Mouse (Mus musculus) neural tube, embryonic 14.5 days (tissue): Measurements from ENCODE around the gene Elavl1. TPM values are rescaled to one million over a fixed set of nuclear protein-coding genes. Genes with fewer than 3 reads are reported as not detected.
A peak's percentile ranks its signal among the peaks of the same experiment; 100 is the strongest.

ENCODE experiments used
- ATAC-seq: fragments of 200-750 bp; cut with Nextera tagmentation; 2 replicates; pipeline ENCODE4 v1.8.0; 2017; ENCODE audit warnings: low read depth, mild to moderate bottlenecking, moderate TSS enrichment, moderate library complexity
- H3K27ac ChIP-seq: fragments of 300-500 bp; sonication (generic); 2 replicates; pipeline ENCODE4 v1.5.1; 2014; ENCODE audit warnings: low read depth, mild to moderate bottlenecking, control low read depth, low read length, moderate library complexity, mixed read lengths
- H3K27me3 ChIP-seq: fragments of 300-500 bp; sonication (generic); 2 replicates; pipeline ENCODE4 v1.6.1; 2014; ENCODE audit warnings: low read length; ENCODE audit not compliant: control insufficient read depth, insufficient read depth
- H3K36me3 ChIP-seq: fragments of 300-500 bp; sonication (generic); 2 replicates; pipeline ENCODE4 v1.6.1; 2014; ENCODE audit warnings: low read length, mixed read lengths; ENCODE audit not compliant: control insufficient read depth, insufficient read depth
- H3K4me1 ChIP-seq: fragments of 300-500 bp; sonication (generic); 2 replicates; pipeline ENCODE4 v1.6.1; 2014; ENCODE audit warnings: low read length; ENCODE audit not compliant: control insufficient read depth, insufficient read depth
- H3K4me2 ChIP-seq: fragments of 300-500 bp; sonication (generic); 2 replicates; pipeline ENCODE4 v1.6.1; 2014; ENCODE audit warnings: mild to moderate bottlenecking, low read depth, low read length, control low read depth
- H3K4me3 ChIP-seq: fragments of 300-500 bp; sonication (generic); 2 replicates; pipeline ENCODE4 v1.5.1; 2014; ENCODE audit warnings: low read depth, low read length, control low read depth, mixed read lengths
- H3K9ac ChIP-seq: fragments of 300-500 bp; sonication (generic); replicated peaks from 2 replicates; pipeline ENCODE4 v1.6.1; 2014; ENCODE audit warnings: low read depth, mild to moderate bottlenecking, control low read depth, low read length, mixed read lengths
- H3K9me3 ChIP-seq: fragments of 300-500 bp; sonication (generic); 2 replicates; pipeline ENCODE4 v1.6.1; 2016; ENCODE audit warnings: low read length; ENCODE audit not compliant: control insufficient read depth
- WGBS: fragments of 180-500 bp; shearing (Covaris S2); extraction: QIAGEN DNeasy Blood & Tissue Kit; methylation state at CpG from one replicate; pipeline ENCODE4 v1.1.7; 2014; 5-methylcytosine and 5-hydroxymethylcytosine counted together
- polyA plus RNA-seq: library from polyadenylated mRNA; unstranded; fragments of >200 nt; fragmentation: Nextera tagmentation; extraction: Ambion mirVana; gene quantifications from 2 replicates; pipeline ENCODE4 v1.2.1, GENCODE M21; 2014

Elavl1 gene
- polyA plus RNA-seq, 1 experiment from 2014 or later, result 106 TPM

GRCm38 (mm10) chr8:4329000-4329399 is 3.8 kb upstream of the Elavl1 start:
- Histone ChIP-seq H3K9me3 (no peaks in the 10 kb centered on the region), H3K9ac (no peak overlapping the region), H3K4me3 (no peak overlapping the region), H3K27ac (no peak overlapping the region), H3K4me2 (no peak overlapping the region), H3K27me3 (0 out of 2 replicates have a peak, but pooled peaks cover 3% of the 10 kb centered on the region), H3K4me1 (peaks cover 9% of the 10 kb centered on the region), H3K36me3 (peaks cover 29% of the 10 kb centered on the region)
- WGBS, result 92% methylated on average over 5 of the region's 5 CpGs
- no peak for ATAC-seq

DNA sequence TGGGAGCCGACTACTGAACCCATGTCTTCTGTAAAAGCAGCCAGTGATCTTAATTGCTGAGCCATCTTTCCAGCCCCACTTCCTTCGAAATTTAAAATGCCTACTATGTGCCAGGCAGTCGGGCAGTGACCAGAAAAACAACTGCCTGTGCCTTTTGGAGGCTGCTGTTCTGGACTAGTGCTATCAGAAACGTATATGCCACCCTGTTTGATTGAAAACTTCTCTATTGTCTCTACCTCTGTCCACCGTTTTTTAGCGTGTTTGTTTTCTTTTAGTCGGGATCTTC is 481 bp upstream of the Elavl1 start:
- Histone ChIP-seq H3K36me3 (peaks cover 17% of the 10 kb centered on the region), H3K27ac (peak overlapping the region; percentile 87), H3K27me3 (0 out of 2 replicates have a peak, but pooled peaks cover 3% of the 10 kb centered on the region), H3K4me3 (peak overlapping the region; percentile 98), H3K4me1 (peaks cover 20% of the 10 kb centered on the region), H3K4me2 (peak overlapping the region; percentile 79), H3K9ac (peak overlapping the region; percentile 96), H3K9me3 (no peaks in the 10 kb centered on the region)
- WGBS, result 40% methylated on average over 7 of the region's 7 CpGs
- no peak for ATAC-seq

- peak overlapping the region; percentile 98 for H3K4me3 ChIP-seq
- peak overlapping the region; percentile 96 for H3K9ac ChIP-seq
- peak; percentile 73 for ATAC-seq
- no peaks in the 10 kb centered on the region for H3K9me3 ChIP-seq
- H3K4me2 ChIP-seq, result peak overlapping the region; percentile 97
- H3K4me1 ChIP-seq, result peaks cover 20% of the 10 kb centered on the region
- H3K36me3 ChIP-seq, result peaks cover 22% of the 10 kb centered on the region
- H3K27me3 ChIP-seq, result 0 out of 2 replicates have a peak, but pooled peaks cover 3% of the 10 kb centered on the region
- WGBS, result under 1% methylated on average over 42 of the region's 42 CpGs
- peak overlapping the region; percentile 87 for H3K27ac ChIP-seq
Measured at GRCm38 (mm10) chr8:4324525-4324924, 688 bp downstream of the Elavl1 start.

DNA sequence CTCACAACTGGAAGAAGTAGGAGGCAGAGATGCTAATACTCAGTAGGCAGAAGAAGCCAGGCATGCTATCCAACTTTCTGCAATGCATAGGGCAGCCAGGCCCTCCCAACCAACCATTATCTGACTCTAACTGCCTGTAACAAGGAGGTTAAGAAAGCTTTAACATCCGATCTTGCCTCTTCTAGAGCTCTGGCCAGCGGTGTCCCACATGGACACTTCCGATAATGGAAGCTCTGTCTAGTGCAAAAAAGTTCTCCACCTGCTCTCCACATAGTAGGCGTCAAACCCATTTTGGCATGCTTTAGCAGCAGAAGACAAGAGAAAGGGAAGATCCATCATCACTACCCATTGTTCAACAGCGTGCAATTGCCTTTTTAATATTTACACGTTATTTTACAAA is 1.3 kb downstream of the Elavl1 start:
- ATAC-seq, result no peak
- Histone ChIP-seq H3K27me3 (0 out of 2 replicates have a peak, but pooled peaks cover 3% of the 10 kb centered on the region), H3K4me1 (peaks cover 20% of the 10 kb centered on the region), H3K4me2 (peak overlapping the region; percentile 97), H3K9me3 (no peaks in the 10 kb centered on the region), H3K4me3 (peak overlapping the region; percentile 98), H3K36me3 (peaks cover 17% of the 10 kb centered on the region), H3K27ac (no peak overlapping the region), H3K9ac (peak overlapping the region; percentile 96)
- 6% methylated on average over 6 of the region's 6 CpGs for WGBS

DNA sequence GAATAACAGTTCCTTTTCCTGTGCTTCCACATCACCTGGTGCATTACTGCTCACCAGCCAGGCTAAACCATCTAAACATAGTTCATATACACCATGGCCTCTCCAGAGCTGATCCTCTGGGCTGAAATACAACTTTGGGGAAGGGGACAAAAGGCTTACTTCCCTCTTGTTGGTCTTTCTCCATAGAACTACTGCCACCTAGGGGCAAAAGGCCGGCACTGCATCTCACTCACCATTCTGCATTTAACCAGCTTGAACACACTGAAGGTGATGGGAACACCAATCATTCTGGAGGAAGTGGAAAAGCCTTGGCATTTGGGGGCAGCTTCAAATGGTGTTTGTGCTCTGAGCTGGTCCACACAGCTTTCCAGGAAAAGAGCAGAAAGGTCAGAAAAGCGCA is 2.7 kb downstream of the Elavl1 start:
- 0 out of 2 replicates have a peak, but pooled peaks cover 3% of the 10 kb centered on the region for H3K27me3 ChIP-seq
- no peak overlapping the region for H3K9ac ChIP-seq
- no peaks in the 10 kb centered on the region for H3K9me3 ChIP-seq
- H3K4me1 ChIP-seq, result peaks cover 20% of the 10 kb centered on the region
- no peak overlapping the region for H3K4me3 ChIP-seq
- 38% methylated on average over 2 of the region's 2 CpGs for WGBS
- no peak for ATAC-seq
- H3K27ac ChIP-seq, result no peak overlapping the region
- H3K4me2 ChIP-seq, result no peak overlapping the region
- H3K36me3 ChIP-seq, result peaks cover 4% of the 10 kb centered on the region; the same call in 1 of the 2 replicates

GRCm38 (mm10) chr8:4321031-4321430 is 4.2 kb downstream of the Elavl1 start:
- no peaks in the 10 kb centered on the region for H3K9me3 ChIP-seq
- peaks cover 4% of the 10 kb centered on the region; the same call in 1 of the 2 replicates for H3K36me3 ChIP-seq
- no peak overlapping the region for H3K4me3 ChIP-seq
- no peak overlapping the region for H3K9ac ChIP-seq
- H3K4me1 ChIP-seq, result peaks cover 16% of the 10 kb centered on the region
- H3K27ac ChIP-seq, result no peak overlapping the region
- H3K27me3 ChIP-seq, result 0 out of 2 replicates have a peak, but pooled peaks cover 3% of the 10 kb centered on the region
- no peak for ATAC-seq
- 84% methylated on average over 2 of the region's 2 CpGs for WGBS
- H3K4me2 ChIP-seq, result no peak overlapping the region

- Histone ChIP-seq H3K36me3 (peaks cover 4% of the 10 kb centered on the region; the same call in 1 of the 2 replicates), H3K27me3 (0 out of 2 replicates have a peak, but pooled peaks cover 3% of the 10 kb centered on the region), H3K4me2 (no peak overlapping the region), H3K9me3 (no peaks in the 10 kb centered on the region), H3K4me1 (peaks cover 12% of the 10 kb centered on the region), H3K9ac (no peak overlapping the region), H3K27ac (no peak overlapping the region), H3K4me3 (no peak overlapping the region)
- no peak for ATAC-seq
- WGBS, result 100% methylated on average over 1 of the region's 1 CpGs
Measured at GRCm38 (mm10) chr8:4320404-4320803, 4.8 kb downstream of the Elavl1 start.

- Histone ChIP-seq H3K4me1 (peaks cover 12% of the 10 kb centered on the region), H3K27me3 (0 out of 2 replicates have a peak, but pooled peaks cover under 1% of the 10 kb centered on the region), H3K9ac (no peak overlapping the region), H3K4me3 (no peak overlapping the region), H3K4me2 (no peak overlapping the region), H3K9me3 (no peaks in the 10 kb centered on the region), H3K36me3 (peaks cover 4% of the 10 kb centered on the region; the same call in 1 of the 2 replicates), H3K27ac (no peak overlapping the region)
- WGBS, result 97% methylated on average over 11 of the region's 11 CpGs
- no peak for ATAC-seq
Measured at GRCm38 (mm10) chr8:4319573-4319872, 5.7 kb downstream of the Elavl1 start.

- Histone ChIP-seq H3K4me2 (no peak overlapping the region), H3K36me3 (peaks cover 4% of the 10 kb centered on the region; the same call in 1 of the 2 replicates), H3K27me3 (no peaks in the 10 kb centered on the region), H3K9ac (no peak overlapping the region), H3K4me1 (peaks cover 11% of the 10 kb centered on the region), H3K27ac (no peak overlapping the region), H3K9me3 (no peaks in the 10 kb centered on the region), H3K4me3 (no peak overlapping the region)
- no peak for ATAC-seq
- 98% methylated on average over 2 of the region's 2 CpGs for WGBS
Measured at GRCm38 (mm10) chr8:4318796-4319572, 6.2 kb downstream of the Elavl1 start.
